Comparison of ENCODE assay signal across 22 mouse cellular contexts in the genomic region with DNA sequence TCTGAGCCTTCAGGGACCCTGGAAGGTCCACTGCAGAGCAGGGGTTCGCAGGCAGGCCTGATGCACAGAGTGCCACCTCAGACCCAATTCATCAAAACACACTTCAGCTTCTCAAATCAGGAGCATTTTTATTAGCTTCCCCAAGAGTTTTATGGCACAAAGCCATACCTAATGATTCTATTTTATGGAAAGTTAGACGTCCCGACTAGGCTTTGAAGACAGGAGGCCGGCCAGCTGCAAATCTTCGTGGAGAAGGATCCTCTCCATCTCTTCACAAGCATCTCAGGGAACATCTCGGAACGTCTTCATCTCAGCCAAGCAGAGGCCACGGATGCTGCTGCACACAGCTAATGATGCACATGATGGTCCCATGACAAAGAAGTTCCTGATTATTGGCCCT. TPM values are rescaled to one million over a fixed set of nuclear protein-coding genes. Genes with fewer than 3 reads are reported as not detected.
A peak's percentile ranks its signal among the peaks of the same experiment; 100 is the strongest.
DNase-seq lines count a peak whose midpoint lies in the region; ATAC-seq lines count a peak whose summit lies in the region.
"Had no signal": no experiment of that assay in that cellular context is flagged by ENCODE, and none has a peak within 500 bp of the region (broad histone marks: within the 10 kb centered on the region; RNA-seq: fewer than 3 reads in every experiment).

No protein-coding gene starts in this region.

- H3K4me2 ChIP-seq in hindbrain, embryonic 12.5 days (replicated peaks), result no peak overlapping the region
- no peak overlapping the region for H3K4me2 ChIP-seq in hindbrain, embryonic 16.5 days (ENCODE audit: low read length)
- no peak overlapping the region for H3K4me2 ChIP-seq in liver, embryonic 12.5 days
- H3K4me2 ChIP-seq in midbrain, embryonic 15.5 days, result no peak overlapping the region
- H3K4me2 ChIP-seq: embryonic facial prominence, embryonic 15.5 days had no signal

- H3K9me3 ChIP-seq in hindbrain, embryonic 12.5 days (replicated peaks), result no peaks in the 10 kb centered on the region
- no peaks in the 10 kb centered on the region for H3K9me3 ChIP-seq in hindbrain, embryonic 16.5 days (ENCODE audit: control insufficient read depth, low read length)
- H3K9me3 ChIP-seq in liver, embryonic 12.5 days (replicated peaks), result no peaks in the 10 kb centered on the region
- H3K9me3 ChIP-seq in midbrain, embryonic 10.5 days (replicated peaks), result peaks cover 14% of the 10 kb centered on the region; the same call in 1 of the 2 replicates
- H3K9me3 ChIP-seq in midbrain, embryonic 15.5 days, result no peaks in the 10 kb centered on the region
- no peaks in the 10 kb centered on the region for H3K9me3 ChIP-seq in limb, embryonic 10.5 days (replicated peaks)
- H3K9me3 ChIP-seq: embryonic facial prominence, embryonic 15.5 days; heart, embryonic 10.5 days had no signal

- H3K9ac ChIP-seq in hindbrain, embryonic 12.5 days, result no peak overlapping the region
- no peak overlapping the region for H3K9ac ChIP-seq in hindbrain, embryonic 16.5 days (ENCODE audit: low read depth, low read length)
- no peak overlapping the region for H3K9ac ChIP-seq in liver, embryonic 12.5 days
- no peak overlapping the region for H3K9ac ChIP-seq in midbrain, embryonic 15.5 days
- H3K9ac ChIP-seq: embryonic facial prominence, embryonic 15.5 days; liver, embryonic 14.5 days had no signal

- H3K27me3 ChIP-seq in hindbrain, embryonic 12.5 days, result no peaks in the 10 kb centered on the region
- H3K27me3 ChIP-seq in hindbrain, embryonic 16.5 days (replicated peaks; ENCODE audit: control insufficient read depth, insufficient read depth, low read length), result no peaks in the 10 kb centered on the region
- H3K27me3 ChIP-seq in liver, embryonic 12.5 days (replicated peaks), result no peaks in the 10 kb centered on the region
- peaks cover 50% of the 10 kb centered on the region for H3K27me3 ChIP-seq in midbrain, embryonic 10.5 days (ENCODE audit: low read depth, poor library complexity, severe bottlenecking)
- no peaks in the 10 kb centered on the region for H3K27me3 ChIP-seq in midbrain, embryonic 15.5 days (replicated peaks)
- H3K27me3 ChIP-seq in limb, embryonic 10.5 days (ENCODE audit: low read depth, poor library complexity, severe bottlenecking), result no peaks in the 10 kb centered on the region
- H3K27me3 ChIP-seq: embryonic facial prominence, embryonic 15.5 days had no signal

- no peak overlapping the region for H3K4me3 ChIP-seq in hindbrain, embryonic 12.5 days
- no peak overlapping the region for H3K4me3 ChIP-seq in hindbrain, embryonic 16.5 days (ENCODE audit: low read length)
- no peak overlapping the region for H3K4me3 ChIP-seq in liver, embryonic 12.5 days
- no peak overlapping the region for H3K4me3 ChIP-seq in midbrain, embryonic 10.5 days
- H3K4me3 ChIP-seq in midbrain, embryonic 15.5 days, result no peak overlapping the region
- H3K4me3 ChIP-seq in limb, embryonic 10.5 days, result no peak overlapping the region
- H3K4me3 ChIP-seq: embryonic facial prominence, embryonic 15.5 days; heart, embryonic 10.5 days had no signal

- peaks cover 58% of the 10 kb centered on the region for H3K4me1 ChIP-seq in hindbrain, embryonic 12.5 days
- H3K4me1 ChIP-seq in hindbrain, embryonic 16.5 days (ENCODE audit: control insufficient read depth, insufficient read depth, low read depth, low read length), result peaks cover 35% of the 10 kb centered on the region
- H3K4me1 ChIP-seq in liver, embryonic 12.5 days, result peaks cover 76% of the 10 kb centered on the region
- peaks cover 76% of the 10 kb centered on the region for H3K4me1 ChIP-seq in midbrain, embryonic 10.5 days
- H3K4me1 ChIP-seq in midbrain, embryonic 15.5 days, result peaks cover 52% of the 10 kb centered on the region
- peaks cover 99% of the 10 kb centered on the region for H3K4me1 ChIP-seq in limb, embryonic 10.5 days

- H3K27ac ChIP-seq in hindbrain, embryonic 12.5 days, result peak overlapping the region; percentile 32; the same call in 1 of the 2 replicates
- no peak overlapping the region for H3K27ac ChIP-seq in hindbrain, embryonic 16.5 days (ENCODE audit: low read depth, low read length)
- H3K27ac ChIP-seq in liver, embryonic 12.5 days, result no peak overlapping the region
- 0 out of 2 replicates have a peak overlapping the region, but pooled peaks have one; percentile 13 for H3K27ac ChIP-seq in midbrain, embryonic 10.5 days (replicated peaks)
- H3K27ac ChIP-seq in midbrain, embryonic 15.5 days, result no peak overlapping the region
- peak overlapping the region; percentile 66; the same call in 1 of the 2 replicates for H3K27ac ChIP-seq in limb, embryonic 10.5 days
- H3K27ac ChIP-seq: embryonic facial prominence, embryonic 15.5 days; heart, embryonic 10.5 days; liver, embryonic 14.5 days had no signal

- 93% methylated on average over 8 of the region's 8 CpGs for WGBS in hindbrain, embryonic 12.5 days
- 86% methylated on average over 8 of the region's 8 CpGs for WGBS in hindbrain, embryonic 16.5 days
- 88% methylated on average over 8 of the region's 8 CpGs for WGBS in liver, embryonic 12.5 days (ENCODE audit: insufficient replicate concordance)
- 98% methylated on average over 8 of the region's 8 CpGs for WGBS in midbrain, embryonic 10.5 days
- WGBS in midbrain, embryonic 15.5 days, result 90% methylated on average over 8 of the region's 8 CpGs
- 78% methylated on average over 8 of the region's 8 CpGs for WGBS in limb, embryonic 10.5 days

- peaks cover 37% of the 10 kb centered on the region for H3K36me3 ChIP-seq in hindbrain, embryonic 12.5 days
- H3K36me3 ChIP-seq in hindbrain, embryonic 16.5 days (ENCODE audit: control insufficient read depth, insufficient read depth, low read length), result peaks cover 11% of the 10 kb centered on the region
- H3K36me3 ChIP-seq in liver, embryonic 12.5 days, result peaks cover 31% of the 10 kb centered on the region
- peaks cover 44% of the 10 kb centered on the region for H3K36me3 ChIP-seq in midbrain, embryonic 10.5 days
- peaks cover 22% of the 10 kb centered on the region for H3K36me3 ChIP-seq in midbrain, embryonic 15.5 days (replicated peaks)
- H3K36me3 ChIP-seq in limb, embryonic 10.5 days, result peaks cover 33% of the 10 kb centered on the region

- no peak for ATAC-seq in hindbrain, embryonic 12.5 days (ENCODE audit: low FRiP score)
- no peak for ATAC-seq in hindbrain, embryonic 16.5 days
- no peak for ATAC-seq in liver, embryonic 12.5 days
- no peak for ATAC-seq in midbrain, embryonic 15.5 days (replicated peaks)
- ATAC-seq: CD4-positive, CD25-positive, alpha-beta regulatory T cell, adult 4 months; forebrain, embryonic 14.5 days; intestine, postnatal 0 days had no signal

- peak; percentile 2 for DNase-seq in liver
- no peak for DNase-seq in midbrain, embryonic 10.5 days (ENCODE audit: low spot score)
- DNase-seq in limb, embryonic 10.5 days (ENCODE audit: low spot score), result no peak
- DNase-seq: cerebellum, adult 2 months; cerebellum, postnatal 25 days; embryo, embryonic 11 days; gastrocnemius, postnatal 10 days; heart, postnatal 4 days; left cerebral cortex, postnatal 4 days; right cerebral cortex, postnatal 14 days; spleen, adult 18-20 months; thymus, postnatal 14 days had no signal

RNA-seq across cellular contexts. Expression of a gene that starts 14.2 kb away (rescaled TPM):
- 58.9 and 61.5 TPM in 2 replicates for polyA plus RNA-seq in hindbrain, embryonic 12.5 days (2016; fragmentation: Nextera tagmentation; extraction: Ambion mirVana)
- 43.9 and 46.5 TPM in 2 replicates for polyA plus RNA-seq in hindbrain, embryonic 16.5 days (2015; fragmentation: Nextera tagmentation; extraction: Ambion mirVana)
- 21.3 and 21.6 TPM in 2 replicates for polyA plus RNA-seq in liver, embryonic 12.5 days (2016; fragmentation: Nextera tagmentation; extraction: Ambion mirVana)
- 19.0 and 23.5 TPM in 2 replicates for polyA plus RNA-seq in midbrain, embryonic 10.5 days (2016; fragmentation: Nextera tagmentation; extraction: Ambion mirVana)
- 67.0 and 69.2 TPM in 2 replicates for polyA plus RNA-seq in midbrain, embryonic 15.5 days (2015; fragmentation: Nextera tagmentation; extraction: Ambion mirVana)
- polyA plus RNA-seq in limb, embryonic 10.5 days (2016; fragmentation: Nextera tagmentation; extraction: Ambion mirVana), result 15.0 and 17.5 TPM in 2 replicates

Comparison
In these comparisons a context has a peak if more than half of its experiments do, and no peak if none do; other contexts are left out.
1. H3K27ac ChIP-seq: peak in hindbrain, embryonic 12.5 days (single experiment), midbrain, embryonic 10.5 days (single experiment) and limb, embryonic 10.5 days (single experiment); none in hindbrain, embryonic 16.5 days (single experiment), liver, embryonic 12.5 days (single experiment) and midbrain, embryonic 15.5 days (single experiment).